In the genomic region with DNA sequence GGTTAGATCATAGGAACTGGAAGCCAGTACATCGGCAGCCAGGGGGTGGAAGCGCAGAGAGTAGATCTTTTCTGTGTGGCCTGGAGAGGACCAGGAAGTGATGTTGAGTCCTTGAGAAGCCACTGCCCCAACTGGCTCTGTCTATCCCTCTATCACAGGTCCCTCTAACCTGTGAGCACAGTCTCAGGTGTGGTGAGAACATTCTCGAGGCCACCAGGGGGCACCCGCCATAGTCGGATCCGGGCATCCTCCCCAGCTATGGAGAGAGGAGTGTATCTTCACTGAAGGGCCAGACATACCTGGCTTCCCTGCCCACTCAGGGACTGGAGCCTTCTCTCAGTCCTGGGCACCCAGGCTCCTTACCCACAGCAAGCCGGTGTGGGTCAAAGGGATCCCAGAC, we compare ENCODE assay signal across 9 mouse cellular contexts. TPM values are rescaled to one million over a fixed set of nuclear protein-coding genes. Genes with fewer than 3 reads are reported as not detected.
DNase-seq lines count a peak whose midpoint lies in the region; ATAC-seq and TF ChIP-seq lines count a peak whose summit lies in the region.
"Had no signal": no experiment of that assay in that cellular context is flagged by ENCODE, and none has a peak within 500 bp of the region (broad histone marks: within the 10 kb centered on the region; RNA-seq: fewer than 3 reads in every experiment).

No protein-coding gene starts in this region.

- intact Hi-C loops in left cerebral cortex, postnatal 36 days (cut with DNase I), result no loop called here

- no peak overlapping the region for H3K9ac ChIP-seq in kidney, postnatal 0 days (ENCODE audit: low read depth, low read length)
- no peak overlapping the region for H3K9ac ChIP-seq in midbrain, postnatal 0 days (replicated peaks; ENCODE audit: low read length, poor library complexity, severe bottlenecking)

- ATAC-seq in kidney, postnatal 0 days (replicated peaks; ENCODE audit: low FRiP score, low read depth), result no peak
- no peak for ATAC-seq in midbrain, postnatal 0 days (ENCODE audit: low FRiP score)
- no peak for ATAC-seq in frontal cortex, adult (ENCODE audit: low TSS enrichment)

- no peak overlapping the region for H3K4me2 ChIP-seq in kidney, postnatal 0 days (ENCODE audit: low read length)
- no peak overlapping the region for H3K4me2 ChIP-seq in midbrain, postnatal 0 days (ENCODE audit: low read depth, low read length, poor library complexity, severe bottlenecking)

- peaks cover 4% of the 10 kb centered on the region; the same call in 1 of the 2 replicates for H3K4me1 ChIP-seq in kidney, postnatal 0 days (replicated peaks; ENCODE audit: insufficient read depth, low read length)
- no peaks in the 10 kb centered on the region for H3K4me1 ChIP-seq in midbrain, postnatal 0 days (ENCODE audit: insufficient read depth, low read length)

- H3K9me3 ChIP-seq in kidney, postnatal 0 days (replicated peaks; ENCODE audit: low read length), result no peaks in the 10 kb centered on the region
- H3K9me3 ChIP-seq in midbrain, postnatal 0 days (ENCODE audit: low read length), result no peaks in the 10 kb centered on the region

- no peak overlapping the region for H3K27ac ChIP-seq in kidney, postnatal 0 days
- no peak overlapping the region for H3K27ac ChIP-seq in midbrain, postnatal 0 days (ENCODE audit: low read depth, low read length)

- peak; percentile 36 to 49 for DNase-seq in cerebellum, adult 18-20 months
- DNase-seq in cerebellum, adult 11 months, result no peak
- peak; percentile 32 for DNase-seq in retina, embryonic 14.5 days (ENCODE audit: low spot score)
- no peak for DNase-seq in retina, postnatal 1 day
- DNase-seq in kidney, postnatal 0 days (ENCODE audit: low spot score), result peak; percentile 55
- no peak for DNase-seq in midbrain, postnatal 0 days (ENCODE audit: low spot score)
- DNase-seq in left cerebral cortex, postnatal 36 days (ENCODE audit: low spot score in 2 of 2), result no peak

- peak; percentile 68 for TF ChIP-seq CTCF in kidney, postnatal 0 days (IDR thresholded peaks at IDR 0.05; ENCODE audit: low read depth)
- TF ChIP-seq CTCF in midbrain, postnatal 0 days (IDR thresholded peaks at IDR 0.05), result peak; percentile 65

- no peaks in the 10 kb centered on the region for H3K27me3 ChIP-seq in kidney, postnatal 0 days (ENCODE audit: insufficient read depth, low read length)
- H3K27me3 ChIP-seq in midbrain, postnatal 0 days (ENCODE audit: insufficient read depth, low read length), result no peaks in the 10 kb centered on the region

- peaks cover 14% of the 10 kb centered on the region; the same call in 1 of the 2 replicates for H3K36me3 ChIP-seq in kidney, postnatal 0 days (ENCODE audit: insufficient read depth, low read length)
- peaks cover 54% of the 10 kb centered on the region for H3K36me3 ChIP-seq in midbrain, postnatal 0 days (ENCODE audit: insufficient read depth, low read length)

- 39% methylated on average over 7 of the region's 7 CpGs for WGBS in kidney, postnatal 0 days
- 47% methylated on average over 7 of the region's 7 CpGs for WGBS in midbrain, postnatal 0 days

- H3K4me3 ChIP-seq in kidney, postnatal 0 days (replicated peaks; ENCODE audit: low read depth, low read length), result no peak overlapping the region
- no peak overlapping the region for H3K4me3 ChIP-seq in midbrain, postnatal 0 days (ENCODE audit: low read depth, low read length)
- H3K4me3 ChIP-seq: erythroblast, embryonic 14.5 days had no signal

RNA-seq across cellular contexts. Expression of a gene that starts 7.3 kb away (rescaled TPM):
- 105 and 106 TPM in 2 replicates for polyA plus RNA-seq in kidney, postnatal 0 days (2015; fragmentation: Nextera tagmentation; extraction: Ambion mirVana)
- total RNA-seq in midbrain, postnatal 0 days (2014; rRNA removed), result 31.7 and 40.2 TPM in 2 replicates
- polyA plus RNA-seq in midbrain, postnatal 0 days (2015; fragmentation: Nextera tagmentation; extraction: Ambion mirVana), result 134 TPM in 2 replicates
- 10 to 100 TPM; 75.3 to 86.0 TPM for total RNA-seq in left cerebral cortex, postnatal 36 days (2021)

RNA-seq across cellular contexts. Expression of a gene that starts 7.7 kb away (rescaled TPM):
- polyA plus RNA-seq in kidney, postnatal 0 days (2015; fragmentation: Nextera tagmentation; extraction: Ambion mirVana), result 20.4 and 21.1 TPM in 2 replicates
- total RNA-seq in midbrain, postnatal 0 days (2014; rRNA removed), result 12.0 and 14.2 TPM in 2 replicates
- 4.7 TPM in 2 replicates for polyA plus RNA-seq in midbrain, postnatal 0 days (2015; fragmentation: Nextera tagmentation; extraction: Ambion mirVana)
- total RNA-seq in left cerebral cortex, postnatal 36 days (2021), result 10 to 100 TPM in 1 of 2 experiments, 1 to 10 TPM in 1; 9.8 to 11.2 TPM

RNA-seq across cellular contexts. Expression of a gene that starts 7.7 kb away (rescaled TPM):
- 87.8 and 89.3 TPM in 2 replicates for polyA plus RNA-seq in kidney, postnatal 0 days (2015; fragmentation: Nextera tagmentation; extraction: Ambion mirVana)
- total RNA-seq in midbrain, postnatal 0 days (2014; rRNA removed), result 62.1 and 65.5 TPM in 2 replicates
- polyA plus RNA-seq in midbrain, postnatal 0 days (2015; fragmentation: Nextera tagmentation; extraction: Ambion mirVana), result 54.1 and 57.0 TPM in 2 replicates
- 10 to 100 TPM; 59.4 to 66.5 TPM for total RNA-seq in left cerebral cortex, postnatal 36 days (2021)

RNA-seq across cellular contexts. Expression of a gene that starts 37.5 kb away (rescaled TPM):
- polyA plus RNA-seq in kidney, postnatal 0 days (2015; fragmentation: Nextera tagmentation; extraction: Ambion mirVana), result 74.6 and 78.8 TPM in 2 replicates
- total RNA-seq in midbrain, postnatal 0 days (2014; rRNA removed), result 20.0 and 20.6 TPM in 2 replicates
- polyA plus RNA-seq in midbrain, postnatal 0 days (2015; fragmentation: Nextera tagmentation; extraction: Ambion mirVana), result 10.8 and 12.0 TPM in 2 replicates
- total RNA-seq in left cerebral cortex, postnatal 36 days (2021), result 10 to 100 TPM; 12.0 to 13.2 TPM

RNA-seq across cellular contexts. Expression of a gene that starts 47.5 kb away (rescaled TPM):
- 13.1 and 16.8 TPM in 2 replicates for polyA plus RNA-seq in kidney, postnatal 0 days (2015; fragmentation: Nextera tagmentation; extraction: Ambion mirVana)
- total RNA-seq in midbrain, postnatal 0 days (2014; rRNA removed), result 31.1 and 39.8 TPM in 2 replicates
- polyA plus RNA-seq in midbrain, postnatal 0 days (2015; fragmentation: Nextera tagmentation; extraction: Ambion mirVana), result 28.7 and 31.9 TPM in 2 replicates
- total RNA-seq in left cerebral cortex, postnatal 36 days (2021), result 100 to 1,000 TPM in 1 of 2 experiments, 10 to 100 TPM in 1; 88.4 to 100 TPM

Comparison
In these comparisons a context has a peak if more than half of its experiments do, and no peak if none do; other contexts are left out.
1. DNase-seq: peak in cerebellum, adult 18-20 months (2 of 2), retina, embryonic 14.5 days (single experiment) and kidney, postnatal 0 days (single experiment); none in cerebellum, adult 11 months (single experiment), retina, postnatal 1 day (single experiment), midbrain, postnatal 0 days (single experiment) and left cerebral cortex, postnatal 36 days (0 of 2).